Mouse (Mus musculus): ENCODE measurements around the gene Rnf152.

Gene Rnf152

DNA sequence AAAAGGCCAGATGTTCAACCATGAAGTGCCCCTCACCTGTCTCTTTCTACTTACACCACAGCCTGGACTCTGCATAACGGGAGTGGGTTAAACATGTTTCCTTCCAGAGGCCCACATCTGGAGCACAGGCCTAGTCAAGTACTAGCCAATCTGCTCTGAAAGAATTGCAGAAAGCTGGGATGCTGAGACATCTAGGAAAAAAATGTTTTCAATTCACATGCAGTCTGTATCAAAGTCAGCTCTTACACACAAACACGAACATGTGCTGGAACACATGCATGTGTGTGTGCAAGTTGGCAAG lies 44.0 kb downstream of the Rnf152 start:
- no peak for DNase-seq (ENCODE audit: low spot score in 2 of 2)

DNA sequence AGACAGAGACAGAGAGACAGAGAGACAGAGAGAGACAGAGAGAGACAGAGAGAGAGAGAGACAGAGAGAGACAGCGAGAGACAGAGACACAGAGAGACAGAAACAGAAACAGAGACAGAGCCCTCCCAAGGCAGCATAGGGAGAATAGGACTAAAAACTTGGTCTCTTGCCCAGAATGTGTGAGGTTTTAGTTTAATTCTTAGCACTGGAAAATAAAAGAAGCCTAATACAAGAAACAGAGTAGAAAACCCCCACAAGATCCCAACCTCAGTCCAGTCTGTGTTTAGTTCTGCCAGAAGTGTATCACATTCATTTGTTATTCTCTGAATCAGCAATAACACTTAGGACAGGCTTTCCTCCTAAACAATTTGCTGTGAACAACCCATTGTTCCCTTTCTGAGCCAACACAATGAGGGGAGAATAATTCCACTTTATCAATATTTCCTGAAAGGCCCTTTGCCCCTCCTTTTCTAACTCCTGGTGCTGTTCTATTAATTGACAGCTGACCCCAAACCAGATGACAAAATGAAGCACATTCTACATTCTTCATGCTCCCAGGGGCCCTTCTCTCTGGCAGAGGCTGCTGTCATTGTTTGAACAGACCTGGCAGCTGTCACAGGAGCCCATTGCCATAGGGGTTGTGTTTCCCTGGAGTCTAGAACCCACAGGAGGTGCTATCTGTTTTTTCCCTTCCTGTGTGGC lies 44.5 kb downstream of the Rnf152 start:
- DNase-seq (ENCODE audit: low spot score in 2 of 2): no peak

DNA sequence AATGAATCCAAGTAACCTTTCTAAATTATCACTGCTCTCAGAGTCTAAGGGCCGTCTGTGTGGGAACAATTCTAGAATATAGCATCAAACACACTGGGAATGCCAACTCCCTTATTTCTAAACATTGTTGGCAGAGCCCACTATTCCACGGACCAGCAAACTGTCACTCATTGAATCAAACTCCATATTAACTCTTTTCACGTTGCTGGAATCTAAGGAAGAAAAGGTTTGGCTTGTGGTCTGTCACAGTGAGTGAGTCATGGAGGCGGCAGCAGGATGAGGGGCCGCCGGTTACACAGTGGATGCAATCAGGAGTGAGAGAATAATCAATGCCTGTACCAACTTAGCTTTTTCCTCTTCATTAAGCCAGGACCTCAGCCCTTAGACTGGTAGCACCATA lies 54.3 kb downstream of the Rnf152 start:
- no peak for DNase-seq (ENCODE audit: low spot score in 2 of 2)

DNA sequence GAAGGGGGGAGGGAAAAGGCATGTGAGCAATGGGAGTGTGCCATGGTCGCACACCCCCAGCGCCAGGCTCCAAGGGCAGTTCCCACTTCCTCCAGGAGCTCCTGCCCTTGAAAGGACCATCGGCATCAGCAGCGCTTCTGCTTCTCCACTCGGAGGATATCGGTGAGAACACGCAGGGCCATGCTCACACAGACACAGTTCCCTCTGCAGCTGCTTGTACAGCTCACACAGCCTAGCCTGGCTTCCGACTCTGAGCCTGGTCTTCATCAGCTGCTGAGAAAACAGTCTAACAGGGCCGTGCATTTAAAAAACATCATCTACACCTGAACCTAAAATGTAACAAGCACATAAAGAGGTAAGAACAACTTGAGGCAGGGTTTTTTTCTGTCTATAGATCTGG lies 54.7 kb downstream of the Rnf152 start:
- DNase-seq (ENCODE audit: low spot score in 2 of 2): no peak

DNA sequence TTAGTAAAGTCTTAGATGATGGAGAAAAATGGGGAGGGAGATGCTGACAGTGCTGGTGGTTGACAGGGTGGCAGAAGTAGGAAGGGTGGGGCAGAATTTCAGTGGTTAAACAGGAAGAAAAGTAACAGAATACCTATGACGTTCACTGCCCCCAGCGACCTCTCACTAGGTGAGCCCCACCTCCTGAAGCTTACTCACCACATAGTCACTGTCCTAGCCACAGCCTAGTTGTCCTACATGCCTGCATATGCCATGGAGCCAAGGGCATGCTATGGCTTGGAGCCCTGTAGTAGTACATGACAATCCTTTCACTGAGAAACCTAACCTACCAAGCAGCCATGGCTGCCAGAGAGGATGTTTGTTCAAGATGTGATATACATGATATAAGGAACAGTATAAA lies 64.7 kb downstream of the Rnf152 start:
- no peak for DNase-seq (ENCODE audit: low spot score in 2 of 2)

DNA sequence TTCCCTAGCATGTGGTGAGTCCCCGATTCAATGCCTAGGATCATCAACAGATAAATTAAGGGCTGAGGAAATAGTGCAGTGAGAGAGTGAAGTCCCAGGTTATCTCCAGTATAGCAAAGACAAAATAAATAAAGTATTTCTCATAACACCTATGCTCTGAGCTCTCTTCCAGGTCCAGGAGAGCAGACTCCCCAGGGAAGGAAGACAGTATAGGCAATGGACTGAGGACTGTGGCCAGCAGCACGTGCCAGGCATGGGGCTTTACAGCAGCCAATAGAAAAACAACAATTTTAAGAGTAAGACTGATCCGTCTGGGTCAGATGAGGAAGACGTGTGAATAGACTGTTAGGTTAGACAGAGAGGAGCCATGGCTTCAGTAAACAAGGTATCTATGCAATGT lies 69.0 kb downstream of the Rnf152 start:
- DNase-seq (ENCODE audit: low spot score in 2 of 2): no peak

DNA sequence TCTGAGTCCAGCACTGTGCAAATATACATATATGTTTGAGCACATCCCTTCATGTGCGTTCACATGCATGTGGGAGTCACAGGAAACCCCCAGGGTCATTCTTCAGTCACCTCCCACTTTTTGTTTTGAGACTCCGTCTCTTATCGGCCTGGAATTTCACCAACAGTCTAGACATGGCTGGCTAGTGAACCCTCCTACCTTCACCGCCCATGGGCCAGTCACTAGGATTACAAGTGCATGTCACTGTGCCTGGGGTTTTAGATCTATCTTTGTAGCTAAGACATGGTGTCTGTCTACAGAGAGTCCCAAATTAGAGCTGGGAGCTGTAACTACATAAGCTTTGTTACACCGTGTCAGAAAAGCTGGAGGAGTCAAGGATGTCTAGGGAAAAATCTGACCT lies 69.6 kb downstream of the Rnf152 start:
- no peak for DNase-seq (ENCODE audit: low spot score in 2 of 2)

DNA sequence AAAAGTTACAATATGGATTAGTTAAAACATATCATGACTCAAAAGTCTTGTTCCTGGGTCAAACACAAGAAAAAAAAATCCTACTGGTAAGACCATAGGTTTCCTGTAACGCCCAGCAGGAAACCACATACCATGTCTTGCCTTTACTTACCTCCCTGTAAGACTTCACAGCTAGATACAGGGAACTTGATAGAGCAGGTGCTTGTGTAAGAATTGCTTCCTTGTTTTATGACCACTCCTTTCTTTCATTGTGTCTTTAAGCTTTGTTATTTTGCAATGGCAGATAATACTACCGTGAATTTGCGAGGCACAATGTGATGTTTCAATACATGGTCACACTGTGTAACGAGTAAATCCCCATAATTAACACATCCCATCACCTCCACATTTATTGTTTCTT lies 71.5 kb downstream of the Rnf152 start:
- DNase-seq (ENCODE audit: low spot score in 2 of 2): no peak

DNA sequence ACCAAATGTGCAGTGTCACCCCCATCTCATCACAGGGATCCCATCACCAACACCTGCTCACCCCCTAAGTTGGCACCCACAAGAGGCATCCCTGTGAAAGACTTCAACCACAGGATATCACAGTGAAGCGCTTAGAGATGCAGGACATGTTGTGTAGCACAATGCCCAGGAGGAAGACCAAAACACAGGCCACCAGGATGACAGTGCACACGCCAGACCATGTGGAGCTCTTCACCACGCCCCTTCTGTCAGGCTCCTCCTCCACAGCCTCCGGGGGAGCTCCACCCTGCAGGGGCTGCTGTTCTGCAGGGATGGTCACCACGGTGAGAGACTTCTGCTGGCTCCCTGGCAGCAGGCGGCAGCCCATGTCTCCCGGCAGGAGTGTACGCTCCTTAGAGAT lies 72.4 kb downstream of the Rnf152 start:
- no peak for DNase-seq (ENCODE audit: low spot score in 2 of 2)

DNA sequence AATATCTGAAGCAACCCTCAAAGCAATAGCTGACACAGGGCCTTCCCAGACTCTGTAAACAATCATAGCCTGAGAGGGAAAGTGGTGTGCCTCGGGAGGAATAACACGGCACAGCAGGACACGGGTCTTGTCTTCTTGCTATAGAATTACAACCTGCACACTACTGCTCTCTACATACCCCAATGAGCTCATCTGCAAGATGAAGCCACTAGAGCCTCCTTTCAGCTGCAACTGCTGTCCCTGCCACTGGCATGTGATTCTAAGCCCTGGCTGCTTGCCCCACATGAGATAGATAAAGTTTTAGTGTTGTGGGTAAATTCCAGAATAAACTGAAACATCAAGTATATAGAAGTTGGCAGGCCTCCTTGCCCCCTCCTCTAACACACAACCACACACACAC lies 75.2 kb downstream of the Rnf152 start:
- DNase-seq (ENCODE audit: low spot score in 2 of 2): no peak

DNA sequence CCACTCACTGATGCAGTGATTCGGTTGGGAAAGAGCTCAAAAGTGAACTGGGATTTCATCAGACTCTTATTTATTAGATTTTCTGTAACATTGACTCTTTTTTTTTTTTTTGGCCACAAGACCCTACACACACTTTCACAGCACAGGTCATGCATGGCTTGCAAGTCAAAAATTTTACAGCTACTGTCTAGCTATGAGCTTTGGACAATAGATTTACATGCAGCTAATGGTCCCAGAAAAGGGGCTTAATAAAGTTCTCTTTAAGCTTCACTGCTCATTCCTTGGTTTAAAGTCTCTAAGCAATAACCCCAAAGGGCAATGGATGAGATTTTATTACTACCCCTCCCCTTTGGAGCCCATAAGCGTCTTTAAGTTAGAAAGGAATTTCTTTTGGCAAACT lies 76.3 kb downstream of the Rnf152 start:
- DNase-seq (ENCODE audit: low spot score in 2 of 2): no peak

DNA sequence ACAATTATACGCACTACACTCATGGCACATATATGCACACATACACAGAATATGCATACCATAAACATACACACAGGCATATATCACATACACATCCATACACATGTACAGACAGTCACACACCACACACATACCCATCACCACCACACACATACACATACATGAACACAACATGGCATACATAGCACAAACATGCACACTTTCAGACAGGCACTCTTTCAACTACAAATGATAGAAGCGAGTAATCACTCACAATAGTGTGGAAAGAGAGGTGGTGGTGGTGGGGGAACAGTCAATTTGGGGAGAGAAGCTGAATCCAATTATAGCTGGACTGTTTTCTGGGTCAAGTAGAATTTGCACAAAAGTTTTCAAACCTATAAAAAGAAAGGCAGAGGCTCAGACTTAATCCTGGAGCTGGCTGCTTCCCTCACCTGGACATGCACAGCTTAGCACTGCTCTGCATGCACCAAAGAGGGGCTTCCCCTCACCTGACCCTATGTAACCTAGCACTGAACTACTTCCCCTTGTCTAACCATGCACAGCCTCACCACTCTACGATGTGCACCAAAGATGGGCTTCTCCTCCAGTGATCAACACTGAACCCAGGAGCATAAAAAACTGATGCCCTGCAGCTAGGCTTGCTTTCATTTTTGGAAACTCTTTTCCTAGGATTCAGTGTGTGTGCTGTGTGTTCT lies 81.9 kb downstream of the Rnf152 start:
- no peak for DNase-seq (ENCODE audit: low spot score in 2 of 2)

DNA sequence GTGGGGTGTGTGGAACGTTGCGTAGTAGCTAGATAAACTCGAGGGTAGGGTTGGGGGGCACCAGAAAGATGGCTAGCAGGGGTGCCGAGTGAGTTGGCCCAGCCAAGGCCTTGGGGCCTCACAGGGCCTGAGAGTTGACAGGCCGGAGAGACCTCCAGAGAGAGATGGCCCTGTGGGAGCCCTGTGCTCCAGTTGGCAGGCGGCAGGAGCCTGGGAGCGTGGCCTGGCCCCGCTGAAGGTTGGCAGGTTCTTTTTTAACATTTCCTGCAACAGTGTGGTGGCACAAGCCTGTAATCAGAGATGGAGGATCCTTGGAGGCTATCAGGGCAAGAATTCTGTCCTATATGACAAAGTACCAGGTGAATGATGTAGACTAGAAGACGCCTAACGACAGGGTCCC lies 85.4 kb downstream of the Rnf152 start:
- no peak for DNase-seq (ENCODE audit: low spot score in 2 of 2)

DNA sequence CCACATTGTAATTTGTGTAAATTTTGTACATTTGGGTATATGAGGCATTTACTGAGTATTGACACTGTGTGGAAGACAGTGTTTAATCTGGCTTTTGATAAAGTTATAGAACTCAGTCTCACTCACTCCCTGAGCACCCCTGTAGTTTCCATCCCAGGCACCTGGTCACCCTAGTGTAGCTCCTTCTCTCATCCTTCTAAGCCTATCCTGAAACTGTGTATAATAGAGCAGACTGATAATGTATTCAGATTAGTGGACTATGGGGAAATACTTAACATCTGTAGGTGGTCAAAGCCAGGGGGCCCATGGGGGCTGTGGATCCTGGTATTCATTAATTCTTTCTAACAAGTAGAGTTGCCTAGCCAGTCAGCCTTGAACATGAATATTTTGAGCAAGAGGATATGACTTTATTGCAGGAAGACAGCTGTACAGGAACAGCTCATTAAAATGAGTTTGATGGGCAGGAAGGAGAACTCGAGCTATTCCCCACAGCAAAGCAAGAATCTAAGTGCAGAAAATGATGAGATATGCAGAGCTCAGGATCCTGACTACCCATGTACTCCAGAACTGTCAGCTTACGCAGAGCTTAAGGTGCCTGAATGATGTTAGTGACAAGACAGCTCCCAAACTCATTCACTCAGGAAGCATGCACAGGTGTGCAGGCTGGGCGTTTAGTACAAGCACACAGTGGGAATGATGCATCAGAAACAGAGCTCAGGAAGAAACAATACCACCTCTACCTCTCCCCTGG lies 93.1 kb downstream of the Rnf152 start:
- no peak for DNase-seq (ENCODE audit: low spot score in 2 of 2)

DNA sequence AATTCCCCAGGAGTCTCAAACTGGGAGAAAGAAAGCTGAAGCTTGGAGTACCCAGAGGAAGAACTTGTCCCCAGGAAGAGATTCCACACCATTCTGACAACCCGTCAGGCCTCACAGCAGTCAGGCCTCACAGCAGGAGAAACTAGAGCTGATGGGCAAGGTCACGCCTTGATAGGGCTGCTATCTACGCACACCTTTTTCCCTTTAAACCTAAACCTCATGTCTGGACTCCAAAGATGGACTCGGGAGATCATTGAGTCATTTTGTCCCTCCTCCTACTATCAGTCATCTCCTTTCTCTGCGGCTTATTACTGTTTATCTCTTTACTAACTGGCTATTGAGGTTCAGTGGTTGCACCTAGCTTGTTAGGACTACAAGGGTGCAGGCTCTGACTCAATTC lies 96.3 kb downstream of the Rnf152 start:
- DNase-seq (ENCODE audit: low spot score in 2 of 2): no peak

DNA sequence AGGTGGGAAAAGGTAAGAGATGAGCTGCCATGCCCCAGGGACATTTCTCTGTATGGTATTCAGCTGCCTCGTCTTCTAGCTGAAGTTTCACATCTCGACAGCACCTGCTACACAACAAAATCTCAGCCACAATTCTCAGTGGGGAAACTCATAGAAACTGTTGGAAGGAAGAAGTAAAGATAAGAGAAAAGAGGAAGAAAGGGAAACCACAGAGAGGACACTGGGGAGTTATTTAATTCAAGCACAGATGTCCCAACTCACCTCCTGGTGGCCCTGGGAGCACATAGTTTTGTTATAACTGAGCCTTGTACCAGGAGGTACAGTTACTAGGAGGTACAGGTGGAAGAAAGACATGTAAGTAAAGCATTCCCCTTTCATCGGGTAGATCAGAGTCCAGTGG lies 99.3 kb downstream of the Rnf152 start:
- DNase-seq (ENCODE audit: low spot score in 2 of 2): no peak

DNA sequence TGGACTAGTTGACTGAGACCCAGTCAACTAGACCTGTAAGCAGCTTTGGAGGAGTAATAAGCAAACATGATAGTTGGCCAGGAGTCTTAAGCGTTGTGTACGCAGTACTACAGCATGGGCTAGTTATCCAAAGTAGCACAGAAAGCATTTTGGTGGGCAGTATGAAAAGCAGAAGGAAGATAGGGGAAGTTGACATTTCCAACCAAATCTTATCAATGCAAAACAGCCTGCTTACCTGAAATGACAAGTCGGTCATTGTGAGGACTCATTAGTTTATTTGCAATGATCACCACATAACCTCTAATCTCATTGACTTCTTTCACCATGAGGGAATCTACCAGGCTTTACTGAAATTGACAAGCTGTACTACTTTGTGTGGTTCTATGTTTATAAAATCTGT lies 107.3 kb downstream of the Rnf152 start:
- DNase-seq (ENCODE audit: low spot score in 2 of 2): no peak

DNA sequence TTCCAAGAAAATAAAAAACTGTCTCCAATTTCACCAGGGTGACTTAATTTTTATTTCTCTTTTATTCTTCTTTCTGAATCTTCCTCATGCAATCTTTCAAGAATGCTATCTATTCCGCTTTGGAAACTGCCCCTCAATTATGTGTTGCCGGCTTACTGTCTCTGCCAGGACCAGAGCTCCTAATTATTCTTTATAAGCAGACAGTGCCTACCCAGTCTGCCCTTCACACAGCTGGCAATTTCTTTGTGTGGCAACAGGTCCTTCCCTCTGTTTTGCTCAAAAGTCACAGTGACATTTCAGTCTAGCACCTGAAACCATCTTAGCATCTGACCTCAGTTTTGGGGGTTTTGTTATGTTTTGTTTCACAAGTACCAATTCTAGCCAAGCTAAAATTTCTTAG lies 109.9 kb downstream of the Rnf152 start:
- no peak for DNase-seq (ENCODE audit: low spot score in 2 of 2)

DNA sequence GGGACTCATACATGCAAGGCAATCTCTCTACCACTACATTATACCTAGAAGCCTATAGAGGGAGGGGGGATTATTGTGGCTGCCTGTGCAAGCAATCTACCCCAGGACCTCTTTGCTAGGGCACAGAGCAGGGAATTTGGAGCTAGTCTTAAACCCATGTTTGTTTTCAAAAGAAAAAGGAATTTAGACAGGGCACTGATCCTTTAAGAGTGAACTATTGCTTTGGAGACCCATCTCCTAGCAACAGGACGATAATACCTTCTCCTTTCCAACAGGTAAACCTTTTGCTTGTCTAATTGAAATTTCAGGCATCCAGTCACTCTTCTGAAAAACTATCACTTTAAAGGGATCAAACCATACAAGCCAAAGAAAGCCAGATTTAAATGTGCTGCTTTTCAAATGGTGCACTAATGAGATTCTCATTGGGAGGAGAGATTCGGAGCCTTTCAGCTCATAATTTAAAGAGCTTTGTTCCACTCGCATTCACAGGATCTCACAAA lies 110.4 kb downstream of the Rnf152 start:
- no peak for DNase-seq (ENCODE audit: low spot score in 2 of 2)

DNA sequence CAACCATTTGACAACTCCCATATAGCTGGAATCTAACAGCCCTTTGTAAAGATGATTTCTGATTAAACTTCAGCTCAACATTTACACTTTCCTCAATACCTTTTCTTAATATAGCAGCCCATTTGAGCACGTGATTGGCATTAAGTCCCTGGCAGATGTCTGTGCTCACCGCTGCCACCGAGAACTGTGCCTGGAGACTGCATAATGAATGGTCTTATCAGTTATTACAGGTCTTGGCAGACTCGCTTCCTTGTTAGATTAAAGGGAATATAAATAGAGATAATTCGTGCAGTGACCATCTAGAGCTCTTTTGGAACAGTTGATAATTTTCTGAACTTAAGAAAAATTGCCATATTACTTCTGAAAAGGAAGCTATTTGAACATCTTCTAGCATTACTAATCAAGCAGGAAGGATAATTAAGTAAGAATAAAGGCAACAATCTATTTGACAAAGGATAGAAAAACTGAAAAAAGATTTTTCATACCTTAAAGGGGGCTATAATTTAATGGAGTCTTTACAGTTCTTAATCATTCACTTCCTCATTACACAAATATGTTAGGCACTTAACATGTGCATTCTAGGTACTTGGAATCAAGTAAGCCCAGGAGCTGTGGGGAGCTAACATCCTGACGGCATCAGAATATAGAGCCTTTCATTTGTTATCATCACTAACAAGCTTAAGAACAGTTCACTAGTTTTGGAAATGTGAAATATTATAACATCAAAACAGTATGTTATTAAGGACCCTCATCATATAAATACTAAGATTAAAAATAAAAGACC lies 113.0 kb downstream of the Rnf152 start:
- DNase-seq (ENCODE audit: low spot score in 2 of 2): no peak

DNA sequence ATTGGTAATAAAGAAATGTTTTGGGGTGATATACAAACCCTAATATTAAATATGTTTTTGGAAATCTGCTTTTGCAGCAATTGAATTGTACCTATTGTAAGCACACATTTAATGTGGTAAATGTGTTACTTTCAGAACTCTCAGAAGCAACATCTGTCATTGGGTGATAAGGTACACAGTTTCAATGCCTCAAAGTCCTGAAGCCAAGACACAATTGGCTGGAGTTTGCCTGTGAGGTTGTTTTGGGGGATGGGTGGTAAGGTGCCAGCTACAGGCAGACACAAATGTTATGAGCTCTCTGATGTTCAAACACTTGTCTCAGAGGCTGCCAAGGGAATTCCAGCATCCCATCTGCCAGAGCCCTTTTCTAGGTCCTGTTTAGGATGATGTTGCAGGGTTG lies 116.3 kb downstream of the Rnf152 start:
- DNase-seq (ENCODE audit: low spot score in 2 of 2): no peak

Measured in spleen, postnatal 14 days (tissue).